Mouse (Mus musculus) kidney, adult 2 months (tissue): ENCODE measurements around the gene Gm28230.

Experiments
- CTCF ChIP-seq: fragments of 200-500 bp; conservative IDR thresholded peaks from 2 replicates; pipeline ENCODE4 v1.5.1; 2011; ENCODE audit warnings: low read depth, mild to moderate bottlenecking, control low read depth, low read length, moderate library complexity, mixed read lengths; ENCODE audit not compliant: insufficient read depth, insufficient read length
- POLR2A ChIP-seq: fragments of 200-500 bp; IDR thresholded peaks from one replicate; pipeline ENCODE4 v1.6.1; 2011; ENCODE audit warnings: low read depth, low read length, control low read depth

GRCm38 (mm10) chr2:74726551-74726950 is at the start of gene Gm28230:
- TF ChIP-seq CTCF (no peak), POLR2A (no peak)
